Mouse (Mus musculus) embryonic fibroblast, embryonic 13.5 days (primary cell): ENCODE data around the gene Tek. TPM values are rescaled to one million over a fixed set of nuclear protein-coding genes. Genes with fewer than 3 reads are reported as not detected.

Experiments
- H3K27ac ChIP-seq: 2 replicates; pipeline ENCODE4 v1.5.1; 2012; ENCODE audit warnings: low read length, control low read depth, inconsistent platforms; ENCODE audit not compliant: insufficient read depth
- H3K4me1 ChIP-seq: 2 replicates; pipeline ENCODE4 v1.6.1; 2011; ENCODE audit warnings: low read length; ENCODE audit not compliant: control insufficient read depth, insufficient read depth
- H3K4me3 ChIP-seq: 2 replicates; pipeline ENCODE4 v1.5.1; 2011; ENCODE audit warnings: mild to moderate bottlenecking, control low read depth, low read length; ENCODE audit not compliant: insufficient read depth
- CTCF ChIP-seq: IDR thresholded peaks from 2 replicates; pipeline ENCODE4 v1.5.1; 2011; ENCODE audit warnings: mild to moderate bottlenecking, control low read depth, low read length, moderate library complexity, borderline replicate concordance; ENCODE audit not compliant: insufficient read depth
- POLR2A ChIP-seq: IDR thresholded peaks from 2 replicates; pipeline ENCODE4 v1.6.1; 2011; ENCODE audit warnings: low read depth, mild to moderate bottlenecking, control low read depth, low read length, moderate library complexity
- polyA plus RNA-seq: library from polyadenylated mRNA; stranded (reverse); fragments of >200 nt; gene quantifications from 2 replicates; pipeline ENCODE4 v1.2.4, GENCODE M21; 2011; ENCODE audit warnings: low read depth; ENCODE audit not compliant: missing spikeins, insufficient read length

Tek gene
- polyA plus RNA-seq, 1 experiment = 0.83 TPM

GRCm38 (mm10) chr4:94732721-94733120, 6.4 kb upstream of the Tek start:
- TF ChIP-seq POLR2A (no peak), CTCF (no peak)
- H3K27ac ChIP-seq = no peak overlapping the region

GRCm38 (mm10) chr4:94737326-94738295, 1.5 kb upstream of the Tek start:
- Histone ChIP-seq H3K4me1 (no peaks in the 10 kb centered on the region), H3K4me3 (no peak overlapping the region), H3K27ac (no peak overlapping the region)
- TF ChIP-seq POLR2A (no peak), CTCF (no peak)

More at GRCm38 (mm10) chr4:94732721-94733120, 6.4 kb upstream of the Tek start:
- H3K4me1 ChIP-seq = no peaks in the 10 kb centered on the region
- H3K4me3 ChIP-seq = no peak overlapping the region

GRCm38 (mm10) chr4:94741824-94742223, 2.7 kb downstream of the Tek start:
- Histone ChIP-seq H3K4me1 (no peaks in the 10 kb centered on the region), H3K4me3 (no peak overlapping the region), H3K27ac (no peak overlapping the region)
- TF ChIP-seq POLR2A (no peak), CTCF (no peak)

- Histone ChIP-seq H3K4me3 (no peak overlapping the region), H3K4me1 (no peaks in the 10 kb centered on the region), H3K27ac (no peak overlapping the region)
- TF ChIP-seq POLR2A (no peak), CTCF (no peak)
Observed at GRCm38 (mm10) chr4:94745749-94746148, 6.7 kb downstream of the Tek start.

GRCm38 (mm10) chr4:94746387-94746811, 7.3 kb downstream of the Tek start:
- TF ChIP-seq POLR2A (no peak), CTCF (no peak)
- H3K4me3 ChIP-seq = no peak overlapping the region
- H3K4me1 ChIP-seq = no peaks in the 10 kb centered on the region
- H3K27ac ChIP-seq = no peak overlapping the region

GRCm38 (mm10) chr4:94747338-94747737, 8.2 kb downstream of the Tek start:
- no peak overlapping the region for H3K4me3 ChIP-seq
- no peak overlapping the region for H3K27ac ChIP-seq
- no peaks in the 10 kb centered on the region for H3K4me1 ChIP-seq
- TF ChIP-seq CTCF (no peak), POLR2A (no peak)

- Histone ChIP-seq H3K27ac (no peak overlapping the region), H3K4me1 (no peaks in the 10 kb centered on the region), H3K4me3 (no peak overlapping the region)
- TF ChIP-seq POLR2A (no peak), CTCF (no peak)
Observed at GRCm38 (mm10) chr4:94752512-94752911, 13.4 kb downstream of the Tek start.

GRCm38 (mm10) chr4:94765217-94765616, 26.1 kb downstream of the Tek start:
- H3K27ac ChIP-seq = no peak overlapping the region
- no peak overlapping the region for H3K4me3 ChIP-seq
- TF ChIP-seq POLR2A (no peak), CTCF (no peak)
- no peaks in the 10 kb centered on the region for H3K4me1 ChIP-seq

- H3K27ac ChIP-seq = no peak overlapping the region
- no peak overlapping the region for H3K4me3 ChIP-seq
- no peak for TF ChIP-seq POLR2A
- TF ChIP-seq CTCF = no peak
Observed at GRCm38 (mm10) chr4:94766176-94766575, 27.1 kb downstream of the Tek start.

GRCm38 (mm10) chr4:94768624-94769023, 29.5 kb downstream of the Tek start:
- H3K27ac ChIP-seq = no peak overlapping the region

More at GRCm38 (mm10) chr4:94766176-94766575, 27.1 kb downstream of the Tek start:
- H3K4me1 ChIP-seq = no peaks in the 10 kb centered on the region

GRCm38 (mm10) chr4:94781043-94781442, 42.0 kb downstream of the Tek start:
- TF ChIP-seq CTCF (no peak), POLR2A (no peak)
- H3K4me1 ChIP-seq = no peaks in the 10 kb centered on the region
- H3K4me3 ChIP-seq = no peak overlapping the region
- H3K27ac ChIP-seq = no peak overlapping the region

More at GRCm38 (mm10) chr4:94768624-94769023, 29.5 kb downstream of the Tek start:
- TF ChIP-seq CTCF (no peak), POLR2A (no peak)
- Histone ChIP-seq H3K4me1 (no peaks in the 10 kb centered on the region), H3K4me3 (no peak overlapping the region)
